Mouse (Mus musculus): ENCODE results near the gene Olfr318. TPM values are rescaled to one million over a fixed set of nuclear protein-coding genes. Genes with fewer than 3 reads are reported as not detected.
"Not testable (repeated sequence)": the region's sequence is repeated elsewhere in the genome, so short reads cannot be mapped to it uniquely, and the experiment has no call there.

The Olfr318 gene
- not detected for total RNA-seq (2021)
- long read RNA-seq, experiment 1 = 0 reads
- long read RNA-seq, experiment 2 = 0 reads

DNA sequence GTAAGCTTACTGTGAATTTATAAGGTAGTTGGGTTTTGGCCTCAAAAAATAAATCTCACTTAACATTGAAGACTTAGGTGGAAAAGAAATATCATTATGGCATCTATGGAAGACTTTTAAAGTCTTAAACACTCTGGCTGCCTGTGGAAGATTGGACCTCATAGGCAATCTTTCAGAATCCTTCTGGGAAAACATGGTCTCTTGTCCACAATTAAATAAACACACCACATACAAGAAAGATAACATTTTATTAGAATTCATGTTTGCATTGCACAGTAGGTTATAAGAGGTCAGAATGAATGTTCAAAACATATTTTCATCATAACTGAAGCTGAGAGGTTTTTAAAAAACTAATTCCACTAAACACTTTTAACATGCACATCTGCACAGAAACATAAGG, at the start of gene Olfr318:
TSS of gene Olfr318 (minus strand) at position 101 of the 400 bp plus-strand sequence.
- DNase-seq (ENCODE audit: low spot score in 2 of 2) = no peak
- Histone ChIP-seq H3K4me3 (no peak within 1 kb of the TSS), H3K27ac (no peak within 1 kb of the TSS)
- no peak for TF ChIP-seq CTCF (conservative IDR thresholded peaks at IDR 0.05)

DNA sequence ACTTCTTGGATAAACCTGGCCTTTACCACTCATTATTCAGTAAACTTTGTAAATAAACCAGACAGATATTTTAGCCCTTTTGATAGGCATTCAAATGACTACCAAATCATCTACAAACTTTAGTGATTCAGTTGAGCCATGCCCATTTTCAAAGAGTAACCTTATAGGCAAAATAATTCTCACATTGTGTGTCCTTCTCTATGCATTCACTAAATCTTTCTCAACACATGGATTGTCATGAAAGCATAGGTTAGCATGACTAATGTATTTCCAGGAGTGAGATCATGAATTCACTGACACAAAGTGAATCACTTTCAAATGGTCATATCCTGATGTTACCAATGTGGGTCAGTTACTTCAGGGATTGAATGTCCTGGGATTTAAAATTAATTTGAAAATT, 49.1 kb upstream of the Olfr318 start, which contains the start of gene Olfr315:
TSS of gene Olfr315 (plus strand) at position 301 of the 400 bp plus-strand sequence.
- no peak for DNase-seq (ENCODE audit: low spot score in 2 of 2)

GRCm38 (mm10) chr11:58752434-58752833, 28.6 kb upstream of the Olfr318 start, which contains the start of gene Olfr316:
Gene Olfr316, plus strand, starts transcription at chr11:58752734.
- no peak for TF ChIP-seq CTCF (conservative IDR thresholded peaks at IDR 0.05)
- no peak for DNase-seq (ENCODE audit: low spot score in 2 of 2)
- H3K4me3 ChIP-seq = no peak within 1 kb of the TSS
- no peak within 1 kb of the TSS for H3K27ac ChIP-seq

More for the DNA sequence above, 49.1 kb upstream of the Olfr318 start, which contains the start of gene Olfr315:
- Histone ChIP-seq H3K27ac (no peak within 1 kb of the TSS), H3K4me3 (no peak within 1 kb of the TSS)
- TF ChIP-seq CTCF (conservative IDR thresholded peaks at IDR 0.05) = no peak

DNA sequence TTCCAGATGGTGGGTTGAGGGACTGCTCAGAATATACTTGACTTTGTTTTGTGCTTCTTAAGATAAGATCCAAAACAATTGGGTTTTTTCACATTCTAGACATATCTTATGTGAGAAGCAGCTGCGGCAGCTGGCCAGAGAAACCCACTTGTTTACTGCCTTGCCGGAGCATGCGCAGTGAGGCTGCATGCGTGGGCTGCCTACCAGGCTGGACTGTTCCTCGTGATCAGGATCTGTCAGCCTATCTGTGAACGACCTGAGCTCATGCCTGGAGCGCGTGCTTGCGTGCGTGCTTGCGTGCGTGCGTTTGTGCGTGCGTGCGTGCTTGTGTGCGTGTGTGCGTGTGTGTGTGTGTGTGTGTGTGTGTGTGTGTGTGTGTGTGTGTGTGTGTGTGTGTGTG, 27.3 kb upstream of the Olfr318 start:
- not testable (repeated sequence) for H3K4me3 ChIP-seq, H3K27ac ChIP-seq
- peak; percentile 13 to 23 for DNase-seq (ENCODE audit: low spot score in 2 of 2)

DNA sequence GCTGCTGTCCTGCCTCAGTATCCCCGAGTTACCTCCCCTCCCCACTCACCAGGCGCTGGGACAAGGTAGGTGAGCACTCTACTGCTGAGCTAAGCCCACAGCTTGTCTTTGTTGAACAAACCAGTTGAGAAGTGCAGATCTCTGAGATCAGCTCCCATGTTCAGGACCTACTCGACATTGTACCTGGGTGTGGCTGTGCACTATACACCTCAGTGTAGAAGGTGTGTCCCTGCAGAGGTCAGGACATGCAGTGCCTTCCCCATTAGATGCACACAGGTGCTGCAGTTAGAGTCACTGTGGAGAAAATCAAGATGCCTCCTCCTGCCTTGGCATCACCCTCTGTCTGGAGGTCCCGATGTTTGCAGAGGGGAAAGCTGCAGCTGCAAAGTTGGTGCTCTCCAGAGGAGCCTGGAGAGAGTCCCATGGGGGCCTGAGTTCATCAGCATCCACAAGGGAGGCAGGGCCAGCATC, 15.0 kb upstream of the Olfr318 start, which contains the start of gene Olfr317:
TSS of gene Olfr317 (minus strand) at position 421 of the 471 bp plus-strand sequence.
- DNase-seq (ENCODE audit: low spot score in 2 of 2) = no peak
- no peak for TF ChIP-seq CTCF (conservative IDR thresholded peaks at IDR 0.05)
- Histone ChIP-seq H3K4me3 (no peak within 1 kb of the TSS), H3K27ac (no peak within 1 kb of the TSS)

DNA sequence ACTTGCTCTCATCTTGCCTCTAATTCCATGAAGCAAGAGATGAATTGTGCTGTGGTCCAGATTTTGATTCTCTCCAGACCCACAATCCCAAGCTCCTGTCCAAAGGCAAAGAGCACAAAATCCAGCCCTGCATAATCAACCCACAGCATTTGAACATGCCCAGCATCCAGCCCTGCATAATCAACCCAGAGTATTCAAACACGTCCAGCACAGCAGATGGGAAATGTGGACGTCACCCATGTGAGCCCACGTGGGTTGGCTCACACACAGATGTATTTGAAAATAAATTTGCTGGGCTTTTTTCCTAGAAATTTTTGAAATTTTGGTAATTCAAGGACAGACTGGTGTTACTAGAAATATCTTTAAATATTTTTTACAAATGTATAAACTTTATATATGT, 9.6 kb upstream of the Olfr318 start:
- TF ChIP-seq CTCF (conservative IDR thresholded peaks at IDR 0.05) = no peak
- Histone ChIP-seq H3K27ac (no peak overlapping the region), H3K4me3 (no peak overlapping the region; the same call in 1 of the 2 replicates)
- DNase-seq (ENCODE audit: low spot score in 2 of 2) = peak; percentile 41 to 59

- H3K27ac ChIP-seq; DNase-seq (ENCODE audit: low spot score in 2 of 2); H3K4me3 ChIP-seq: not testable (repeated sequence)
Observed at GRCm38 (mm10) chr11:58727896-58728650, 4.3 kb upstream of the Olfr318 start.

DNA sequence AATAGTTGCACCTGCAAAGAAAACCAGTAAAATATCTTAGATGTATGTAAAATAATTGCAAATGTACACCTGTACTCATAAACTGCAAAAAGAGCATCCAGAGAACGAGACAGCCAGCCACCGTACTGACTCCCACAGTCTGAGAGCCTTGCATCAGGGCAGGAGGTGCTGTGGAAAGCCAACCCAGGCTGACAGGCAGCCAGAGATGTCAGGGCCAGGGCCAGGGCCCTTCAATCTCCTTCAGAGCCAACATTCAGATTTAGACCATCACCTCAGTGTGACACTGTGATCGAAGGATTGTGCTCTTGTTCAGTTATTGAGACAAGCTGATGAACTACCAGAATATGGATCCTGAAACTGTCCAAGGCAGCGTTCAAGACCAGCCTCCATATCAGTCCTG, 4.1 kb downstream of the Olfr318 start:
- no peak overlapping the region for H3K4me3 ChIP-seq
- no peak for DNase-seq (ENCODE audit: low spot score in 2 of 2)
- no peak for TF ChIP-seq CTCF (conservative IDR thresholded peaks at IDR 0.05)
- no peak overlapping the region for H3K27ac ChIP-seq

DNA sequence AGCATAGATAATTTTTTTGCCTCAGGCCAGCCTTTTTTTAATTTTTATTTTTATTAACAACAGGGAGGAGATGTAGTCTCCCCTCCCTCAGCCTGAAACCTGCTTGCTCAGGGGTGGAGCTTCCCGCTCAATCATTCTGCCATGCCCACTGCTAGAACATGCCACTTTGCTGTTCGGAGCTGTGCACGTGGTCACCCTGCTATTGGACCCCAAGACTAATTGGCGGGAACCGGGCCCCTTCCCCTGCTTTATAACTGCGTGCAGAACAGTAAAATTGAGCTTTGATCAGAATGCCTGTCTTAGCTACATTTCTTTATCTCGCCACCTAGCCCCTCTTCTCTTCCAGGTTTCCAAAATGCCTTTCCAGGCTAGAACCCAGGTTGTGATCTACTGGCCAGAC, 6.1 kb downstream of the Olfr318 start:
- not testable (repeated sequence) for H3K27ac ChIP-seq; H3K4me3 ChIP-seq; DNase-seq (ENCODE audit: low spot score in 2 of 2)

DNA sequence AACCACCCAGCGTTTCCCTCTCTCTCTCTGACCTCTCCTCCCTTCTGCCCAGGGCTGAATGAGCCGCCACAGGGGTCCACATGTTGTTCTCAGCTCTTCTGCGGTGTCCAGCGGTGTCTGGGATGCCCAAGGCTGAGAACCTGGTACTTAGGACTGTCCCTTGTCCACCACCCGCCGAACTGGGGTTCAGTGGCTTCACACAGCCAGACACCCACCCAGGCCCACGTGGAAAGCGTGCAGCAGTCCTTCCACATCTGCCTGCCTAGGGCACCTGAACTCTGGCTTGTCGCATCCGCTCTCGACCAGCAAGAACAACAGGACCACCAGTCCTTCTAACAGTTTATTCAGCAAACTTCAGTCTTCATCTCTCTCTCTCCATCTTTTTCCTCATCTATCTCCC, 14.7 kb downstream of the Olfr318 start:
- Histone ChIP-seq H3K4me3 (no peak overlapping the region), H3K27ac (no peak overlapping the region)
- DNase-seq (ENCODE audit: low spot score in 2 of 2) = no peak
- TF ChIP-seq CTCF (conservative IDR thresholded peaks at IDR 0.05) = no peak

DNA sequence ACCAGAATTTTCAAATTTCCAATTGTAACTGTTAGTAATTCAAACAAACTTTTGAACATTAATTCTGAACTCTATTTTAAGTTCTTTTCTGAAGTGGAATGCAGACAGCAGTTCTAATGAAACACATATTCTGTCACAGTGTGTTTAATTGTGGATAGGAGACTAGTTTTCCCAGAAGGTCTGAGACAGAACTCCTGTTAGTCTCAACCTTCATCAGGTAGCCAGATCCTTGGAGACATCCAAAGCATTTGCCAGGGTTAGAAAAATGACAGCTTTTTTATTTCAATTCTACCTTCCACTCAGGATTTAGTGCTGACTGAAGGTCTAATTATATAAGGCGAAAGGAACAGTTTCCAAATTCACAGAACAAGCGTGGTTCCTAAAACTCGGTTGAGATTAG, 25.0 kb downstream of the Olfr318 start, which contains the start of gene Olfr319:
TSS of gene Olfr319 (plus strand) at position 301 of the 400 bp plus-strand sequence.
- no peak for DNase-seq (ENCODE audit: low spot score in 2 of 2)
- TF ChIP-seq CTCF (conservative IDR thresholded peaks at IDR 0.05) = no peak
- Histone ChIP-seq H3K4me3 (no peak within 1 kb of the TSS), H3K27ac (no peak within 1 kb of the TSS)

- H3K27ac ChIP-seq = no peak within 1 kb of the TSS
- DNase-seq (ENCODE audit: low spot score in 2 of 2) = no peak
- H3K4me3 ChIP-seq = no peak within 1 kb of the TSS
- TF ChIP-seq CTCF (conservative IDR thresholded peaks at IDR 0.05) = no peak
Observed at GRCm38 (mm10) chr11:58680799-58681198, 43.0 kb downstream of the Olfr318 start, which contains the start of gene Olfr320. Gene Olfr320, plus strand, starts transcription at chr11:58681099.

GRCm38 (mm10) chr11:58671825-58672224, 52.0 kb downstream of the Olfr318 start:
- peak; percentile 51 for TF ChIP-seq CTCF (conservative IDR thresholded peaks at IDR 0.05)
- no peak overlapping the region for H3K4me3 ChIP-seq
- DNase-seq (ENCODE audit: low spot score in 2 of 2) = no peak
- H3K27ac ChIP-seq = no peak overlapping the region

- peak; percentile 43 for TF ChIP-seq CTCF (conservative IDR thresholded peaks at IDR 0.05)
- no peak for DNase-seq (ENCODE audit: low spot score in 2 of 2)
- Histone ChIP-seq H3K27ac (no peak overlapping the region), H3K4me3 (no peak overlapping the region)
Observed at GRCm38 (mm10) chr11:58669252-58669651, 54.6 kb downstream of the Olfr318 start.

Other genes with a start within 250 kb of the Olfr318 start
- not detected for gene Olfr332, start 231.5 kb downstream of the Olfr318 start, total RNA-seq (2021)
- not detected for gene Olfr331, start 221.4 kb downstream of the Olfr318 start, total RNA-seq (2021)
- gene Olfr330, start 189.2 kb downstream of the Olfr318 start, total RNA-seq (2021) = not detected
- gene Olfr329-ps, start 177.6 kb downstream of the Olfr318 start, total RNA-seq (2021) = not detected
- gene Olfr328, start 168.4 kb downstream of the Olfr318 start, total RNA-seq (2021) = under 1 TPM; 0.12 to 0.13 TPM
- not detected for gene Olfr224, start 153.5 kb downstream of the Olfr318 start, total RNA-seq (2021)
- gene Olfr325, start 146.3 kb downstream of the Olfr318 start, total RNA-seq (2021) = not detected
- not detected for gene Olfr324, start 128.9 kb downstream of the Olfr318 start, total RNA-seq (2021)
- not detected for gene 2210407C18Rik, start 107.9 kb downstream of the Olfr318 start, total RNA-seq (2021)
- gene Olfr323, start 93.5 kb downstream of the Olfr318 start, total RNA-seq (2021) = not detected
- gene Trim58, start 83.5 kb downstream of the Olfr318 start, total RNA-seq (2021) = not detected
- gene Olfr322, start 65.2 kb downstream of the Olfr318 start, total RNA-seq (2021) = not detected
- gene Olfr320, start 42.9 kb downstream of the Olfr318 start, total RNA-seq (2021) = not detected
- gene Olfr319, start 24.9 kb downstream of the Olfr318 start, total RNA-seq (2021) = not detected
- under 1 TPM; 0.20 to 0.25 TPM for gene Olfr317, start 15.2 kb upstream of the Olfr318 start, total RNA-seq (2021)
- under 1 TPM; 0.61 to 0.77 TPM for gene Olfr316, start 28.7 kb upstream of the Olfr318 start, total RNA-seq (2021)
- gene Olfr315, start 49.2 kb upstream of the Olfr318 start, total RNA-seq (2021) = not detected
- not detected for gene Olfr314, start 58.9 kb upstream of the Olfr318 start, total RNA-seq (2021)
- 1 to 10 TPM; 6.3 to 7.5 TPM for gene Fam183b, start 77.9 kb upstream of the Olfr318 start, total RNA-seq (2021)
- gene Olfr313, start 91.0 kb upstream of the Olfr318 start, total RNA-seq (2021) = not detected
- gene Olfr312, start 105.2 kb upstream of the Olfr318 start, total RNA-seq (2021) = not detected
- gene Olfr311, start 115.2 kb upstream of the Olfr318 start, total RNA-seq (2021) = not detected
- 10 to 100 TPM; 20.9 to 22.3 TPM for gene Gm12258, start 123.1 kb upstream of the Olfr318 start, total RNA-seq (2021)
- gene 2810021J22Rik, start 143.2 kb upstream of the Olfr318 start, total RNA-seq (2021) = 10 to 100 TPM; 11.2 to 12.0 TPM
- 10 to 100 TPM in 1 of 2 experiments, 1 to 10 TPM in 1; 9.9 to 10.3 TPM for gene Zfp39, start 180.2 kb upstream of the Olfr318 start, total RNA-seq (2021)
- gene Btnl10, start 193.9 kb upstream of the Olfr318 start, total RNA-seq (2021) = not detected
- 100 to 1,000 TPM; 462 to 508 TPM for gene Rnf187, start 214.9 kb upstream of the Olfr318 start, total RNA-seq (2021)
- gene Hist3h2ba, start 224.9 kb upstream of the Olfr318 start, total RNA-seq (2021) = 100 to 1,000 TPM in 1 of 2 experiments, 10 to 100 TPM in 1; 91.3 to 103 TPM
- gene Hist3h2a, start 230.7 kb upstream of the Olfr318 start, total RNA-seq (2021) = 10 to 100 TPM; 66.0 to 69.3 TPM
- gene Trim17, start 230.7 kb upstream of the Olfr318 start, total RNA-seq (2021) = 1 to 10 TPM; 5.3 to 6.5 TPM